Mouse (Mus musculus) heart, postnatal 0 days (tissue): ENCODE data around the gene Pgm1.
A peak's percentile ranks its signal among the peaks of the same experiment; 100 is the strongest.

Source experiments
- CTCF ChIP-seq: IDR thresholded peaks from 2 replicates; pipeline ENCODE4 v1.5.1; 2016; ENCODE audit warnings: antibody characterized with exemption, control low read depth, low read depth
- EP300 ChIP-seq: IDR thresholded peaks from 2 replicates; pipeline ENCODE4 v1.6.1; 2016; ENCODE audit warnings: antibody characterized with exemption, low read depth

DNA sequence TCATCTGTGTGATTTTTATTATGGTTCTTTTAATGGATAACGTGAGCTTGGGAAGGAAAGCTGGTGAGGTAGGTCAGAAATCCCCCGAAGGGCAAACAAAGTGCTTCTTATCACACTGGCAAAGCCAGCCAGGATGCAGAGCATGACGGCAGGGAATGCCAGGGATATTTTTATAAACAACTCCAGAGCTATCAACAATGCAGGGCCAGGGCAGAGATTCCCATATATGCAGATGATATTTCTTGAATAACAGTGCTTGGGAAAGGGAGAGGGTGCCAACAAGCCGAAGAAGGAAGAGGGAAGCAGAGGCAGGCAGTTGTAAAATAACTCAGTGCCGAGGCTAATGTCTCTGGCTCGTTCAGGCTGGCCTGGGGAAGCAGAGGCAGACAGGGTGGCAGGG, 102.1 kb downstream of the Pgm1 start:
- TF ChIP-seq EP300 (peak; percentile 85), CTCF (no peak)
